Mouse (Mus musculus) limb, embryonic 13.5 days (tissue): ENCODE measurements around the gene P4htm. TPM values are rescaled to one million over a fixed set of nuclear protein-coding genes. Genes with fewer than 3 reads are reported as not detected.

Source experiments
- ATAC-seq: fragments of 200-750 bp; cut with Nextera tagmentation; 2 replicates; pipeline ENCODE4 v1.8.0; 2017; ENCODE audit warnings: low read depth, moderate number of reproducible peaks, moderate TSS enrichment; ENCODE audit not compliant: low FRiP score
- H3K27ac ChIP-seq: fragments of 300-500 bp; sonication (generic); 2 replicates; pipeline ENCODE4 v1.5.1; 2015; ENCODE audit warnings: inconsistent platforms, mild to moderate bottlenecking, moderate library complexity
- H3K27me3 ChIP-seq: fragments of 300-500 bp; sonication (generic); 2 replicates; pipeline ENCODE4 v1.6.1; 2015; ENCODE audit warnings: mild to moderate bottlenecking, inconsistent platforms
- H3K36me3 ChIP-seq: fragments of 300-500 bp; sonication (generic); 2 replicates; pipeline ENCODE4 v1.6.1; 2015; ENCODE audit warnings: inconsistent platforms, mild to moderate bottlenecking, moderate library complexity
- H3K4me1 ChIP-seq: fragments of 300-500 bp; sonication (generic); 2 replicates; pipeline ENCODE4 v1.6.1; 2015; ENCODE audit warnings: inconsistent platforms
- H3K4me2 ChIP-seq: fragments of 300-500 bp; sonication (generic); replicated peaks from 2 replicates; pipeline ENCODE4 v1.6.1; 2015; ENCODE audit warnings: inconsistent platforms, mild to moderate bottlenecking, moderate library complexity
- H3K4me3 ChIP-seq: fragments of 300-500 bp; sonication (generic); 2 replicates; pipeline ENCODE4 v1.5.1; 2015; ENCODE audit warnings: moderate library complexity, mild to moderate bottlenecking, inconsistent platforms
- H3K9ac ChIP-seq: fragments of 300-500 bp; sonication (generic); 2 replicates; pipeline ENCODE4 v1.6.1; 2015; ENCODE audit warnings: mild to moderate bottlenecking, inconsistent platforms
- H3K9me3 ChIP-seq: fragments of 300-500 bp; sonication (generic); 2 replicates; pipeline ENCODE4 v1.6.1; 2016; ENCODE audit warnings: inconsistent platforms
- WGBS: fragments of 180-500 bp; shearing (Covaris S2); methylation state at CpG from one replicate; pipeline ENCODE4 v1.1.7; 2015; 5-methylcytosine and 5-hydroxymethylcytosine counted together
- polyA plus RNA-seq: library from polyadenylated mRNA; unstranded; fragments of >200 nt; fragmentation: Nextera tagmentation; extraction: Ambion mirVana; gene quantifications from 2 replicates; pipeline ENCODE4 v1.2.1, GENCODE M21; 2015

P4htm gene
- 11.2 and 11.7 TPM in 2 replicates for polyA plus RNA-seq

DNA sequence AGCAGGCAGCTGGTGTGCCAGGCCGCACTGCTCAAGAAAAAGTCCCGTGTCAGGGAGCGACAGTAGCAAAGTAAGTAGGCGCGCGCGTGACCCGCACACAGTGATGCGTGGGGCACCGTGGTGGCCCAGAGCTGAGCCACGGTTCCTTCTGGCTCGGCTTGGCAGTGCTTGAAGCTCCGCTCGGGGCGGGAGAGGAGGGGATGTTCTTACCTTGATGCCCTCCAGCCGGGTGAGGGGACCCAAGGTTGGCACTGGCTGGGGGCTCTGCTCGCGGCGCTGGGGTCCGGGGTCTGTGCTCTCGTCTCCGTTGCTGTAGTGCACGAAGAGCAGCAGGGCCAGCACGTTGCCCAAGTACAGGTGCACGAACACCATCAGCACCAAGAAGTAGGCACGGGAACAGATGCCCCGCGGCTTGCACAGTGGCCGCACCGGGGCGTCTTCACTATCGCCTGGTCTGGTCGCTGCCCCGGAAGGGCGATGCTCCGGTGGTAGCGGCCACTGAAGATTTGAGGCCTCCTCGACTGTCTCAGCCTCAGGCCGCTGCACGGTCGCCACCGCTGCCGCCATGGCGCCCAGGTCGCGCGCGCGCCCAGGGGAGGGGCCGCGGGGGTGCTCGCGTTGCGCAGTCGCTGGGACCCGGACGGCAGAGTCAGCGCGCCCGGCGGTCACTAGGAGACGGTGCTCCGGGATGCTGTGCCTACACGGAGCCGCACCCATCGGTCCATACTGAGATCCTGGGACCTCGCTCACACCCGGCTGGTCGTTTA is at the start of gene P4htm:
P4htm (minus strand) TSS at position 670 of the 767 bp plus-strand sequence.
- H3K27ac ChIP-seq: no peak within 1 kb of the TSS
- WGBS: 3% methylated on average over 57 of the region's 69 CpGs
- H3K4me3 ChIP-seq: peak within 1 kb of the TSS; percentile 69
- no peaks in the 10 kb centered on the region for H3K9me3 ChIP-seq
- H3K4me2 ChIP-seq: peak within 1 kb of the TSS; percentile 90
- H3K9ac ChIP-seq: peak within 1 kb of the TSS; percentile 74
- peaks cover 12% of the 10 kb centered on the region; the same call in 1 of the 2 replicates for H3K4me1 ChIP-seq
- no peaks in the 10 kb centered on the region for H3K27me3 ChIP-seq
- H3K36me3 ChIP-seq: peaks cover 10% of the 10 kb centered on the region
- peak; percentile 73 for ATAC-seq

DNA sequence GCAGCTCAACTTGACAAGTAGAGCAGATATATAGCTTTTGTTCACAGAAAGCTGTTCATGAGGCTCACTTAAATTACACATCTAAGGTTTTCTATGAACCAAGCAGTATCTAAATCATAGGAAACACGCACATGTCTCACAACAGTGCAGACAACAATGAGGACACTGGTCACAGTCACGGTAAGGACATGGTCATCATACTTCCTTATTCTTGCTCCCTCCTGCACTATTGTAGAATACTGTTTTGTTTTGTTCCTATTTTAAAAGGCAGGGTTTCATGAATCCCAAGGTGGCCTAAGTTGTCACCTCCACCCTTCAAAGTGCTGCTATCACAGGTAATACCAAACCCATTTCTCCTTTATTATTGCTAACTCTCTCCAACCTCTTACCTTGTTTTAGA is 42.4 kb upstream of the P4htm start:
- H3K4me3 ChIP-seq: no peak overlapping the region
- H3K27me3 ChIP-seq: no peaks in the 10 kb centered on the region
- no peak overlapping the region for H3K27ac ChIP-seq
- 96% methylated on average over 2 of the region's 2 CpGs for WGBS
- no peak overlapping the region for H3K9ac ChIP-seq
- no peaks in the 10 kb centered on the region for H3K9me3 ChIP-seq
- H3K4me1 ChIP-seq: peaks cover 4% of the 10 kb centered on the region; the same call in 1 of the 2 replicates
- no peak overlapping the region for H3K4me2 ChIP-seq
- no peak for ATAC-seq
- H3K36me3 ChIP-seq: peaks cover 56% of the 10 kb centered on the region

DNA sequence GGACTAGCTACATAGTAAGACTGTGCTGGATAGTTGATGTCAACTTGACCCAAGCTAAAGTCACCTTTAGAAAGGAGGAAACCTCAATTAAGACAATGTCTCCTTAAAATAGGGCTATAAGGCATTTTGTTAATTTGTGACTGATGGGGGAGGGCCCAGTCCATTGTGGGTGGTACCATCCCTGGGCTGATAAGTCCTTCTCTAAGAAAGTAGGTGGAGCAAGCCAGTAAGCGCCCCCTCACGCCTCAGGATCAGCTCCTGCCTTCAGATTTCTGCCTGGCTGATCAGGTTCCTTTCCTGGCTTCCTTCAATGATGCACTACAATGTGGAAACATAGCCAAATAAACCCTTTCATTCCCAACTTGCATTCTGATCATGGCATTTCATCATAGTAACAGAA is 37.9 kb upstream of the P4htm start:
- H3K4me1 ChIP-seq: no peaks in the 10 kb centered on the region
- no peak overlapping the region for H3K4me2 ChIP-seq
- peaks cover 34% of the 10 kb centered on the region for H3K36me3 ChIP-seq
- H3K27ac ChIP-seq: no peak overlapping the region
- no peak overlapping the region for H3K9ac ChIP-seq
- no peaks in the 10 kb centered on the region for H3K9me3 ChIP-seq
- no peaks in the 10 kb centered on the region for H3K27me3 ChIP-seq
- no peak overlapping the region for H3K4me3 ChIP-seq
- no peak for ATAC-seq
- 82% methylated on average over 2 of the region's 2 CpGs for WGBS

DNA sequence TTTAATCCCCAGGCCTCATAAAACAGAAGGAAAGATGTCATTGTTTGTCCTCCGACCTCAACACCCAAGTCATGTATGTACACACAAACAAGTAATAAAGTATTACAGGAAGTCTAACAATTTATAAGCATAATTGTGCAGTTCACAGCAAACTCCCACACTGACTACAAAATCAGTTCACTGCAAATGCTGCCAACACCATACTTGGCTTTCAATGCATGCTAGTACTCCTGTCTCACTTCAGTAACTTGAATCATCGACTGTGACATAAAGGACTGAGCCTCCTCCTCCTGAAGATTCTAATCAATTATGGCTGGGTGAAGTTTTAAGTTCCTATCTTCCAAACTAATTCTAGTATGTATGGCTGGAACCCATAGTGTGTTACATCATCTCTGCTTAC is 36.4 kb upstream of the P4htm start:
- H3K4me1 ChIP-seq: no peaks in the 10 kb centered on the region
- H3K36me3 ChIP-seq: peaks cover 23% of the 10 kb centered on the region; the same call in 1 of the 2 replicates
- 88% methylated on average over 2 of the region's 2 CpGs for WGBS

DNA sequence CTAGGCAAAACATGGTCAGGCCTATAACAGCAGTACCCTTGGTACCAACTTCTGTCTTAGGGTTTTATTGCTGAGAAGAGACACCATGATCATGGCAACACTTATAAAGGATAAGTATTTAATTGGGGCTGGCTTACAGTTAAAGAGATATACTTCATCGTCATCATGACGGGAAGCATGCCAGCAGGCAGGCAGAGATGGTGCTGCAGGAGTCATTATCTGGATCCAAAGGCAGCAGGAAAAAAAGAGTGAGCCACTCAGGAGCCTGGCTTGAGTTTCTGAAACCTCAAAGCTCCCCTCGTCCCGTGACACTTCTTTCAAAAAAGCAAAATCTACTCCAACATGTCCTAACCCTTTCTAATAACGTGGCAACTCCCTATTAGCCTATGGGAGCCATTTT is 34.9 kb upstream of the P4htm start:
- H3K36me3 ChIP-seq: peaks cover 27% of the 10 kb centered on the region
- no peaks in the 10 kb centered on the region for H3K9me3 ChIP-seq
- H3K4me3 ChIP-seq: no peak overlapping the region
- ATAC-seq: no peak
- no peak overlapping the region for H3K9ac ChIP-seq
- no peak overlapping the region for H3K27ac ChIP-seq
- H3K4me2 ChIP-seq: no peak overlapping the region
- H3K4me1 ChIP-seq: no peaks in the 10 kb centered on the region
- WGBS: 93% methylated on average over 5 of the region's 5 CpGs
- no peaks in the 10 kb centered on the region for H3K27me3 ChIP-seq

More for the DNA sequence above, 36.4 kb upstream of the P4htm start:
- Histone ChIP-seq H3K4me3 (no peak overlapping the region), H3K9ac (no peak overlapping the region), H3K27me3 (no peaks in the 10 kb centered on the region), H3K9me3 (no peaks in the 10 kb centered on the region), H3K27ac (no peak overlapping the region), H3K4me2 (no peak overlapping the region)
- no peak for ATAC-seq

DNA sequence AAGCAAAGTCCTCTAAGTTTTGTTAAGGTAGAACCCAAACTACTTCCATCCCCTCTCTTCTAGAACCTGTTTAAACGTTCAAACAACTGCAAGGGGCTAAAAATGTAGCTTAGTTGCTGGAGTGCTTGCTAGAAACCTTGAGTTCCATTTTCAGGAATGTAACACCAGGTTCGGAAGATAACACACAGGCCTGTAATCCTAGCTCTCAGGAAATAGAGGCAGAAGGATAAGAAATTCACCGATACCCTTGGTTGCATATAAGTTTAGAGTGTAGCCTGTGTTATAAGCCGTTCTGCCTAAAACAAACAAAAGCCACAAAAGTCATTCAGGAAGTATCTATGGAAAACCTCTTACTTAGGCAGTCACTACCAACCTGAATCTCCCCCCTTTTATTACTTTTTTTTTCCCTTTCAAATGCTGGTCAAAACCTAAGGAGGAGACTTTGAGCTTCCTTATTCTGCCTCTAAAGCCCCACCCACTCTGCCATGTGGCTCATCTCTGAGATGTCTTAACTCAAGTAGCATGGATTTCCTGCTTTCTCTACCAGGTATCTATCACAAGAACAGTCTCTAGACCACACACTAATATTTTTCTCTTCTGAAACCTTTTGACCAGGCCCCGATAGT is 34.3 kb upstream of the P4htm start:
- Histone ChIP-seq H3K36me3 (peaks cover 27% of the 10 kb centered on the region), H3K27ac (no peak overlapping the region), H3K27me3 (no peaks in the 10 kb centered on the region), H3K4me1 (no peaks in the 10 kb centered on the region), H3K9ac (no peak overlapping the region), H3K4me2 (no peak overlapping the region), H3K9me3 (no peaks in the 10 kb centered on the region), H3K4me3 (no peak overlapping the region)
- 87% methylated on average over 5 of the region's 5 CpGs for WGBS
- ATAC-seq: no peak

DNA sequence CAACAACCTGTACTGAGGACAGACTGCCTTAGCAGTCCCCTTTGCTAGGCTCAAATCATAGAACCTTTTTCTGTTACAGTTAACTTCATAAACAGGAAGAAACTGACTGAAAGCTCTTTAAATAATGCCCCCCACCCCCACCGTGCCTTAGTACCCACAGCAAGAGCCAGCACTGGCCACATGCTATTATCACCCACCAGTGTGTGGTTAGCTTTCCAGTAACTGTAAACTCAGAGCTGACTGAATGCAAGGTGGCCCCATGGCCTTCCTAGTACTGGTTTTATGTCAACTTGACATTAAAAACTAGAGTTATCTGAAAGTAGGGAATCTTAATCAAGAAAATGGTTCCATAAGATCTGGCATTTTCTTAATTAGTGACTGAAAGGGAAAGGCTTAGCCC is 33.2 kb upstream of the P4htm start:
- ATAC-seq: no peak
- H3K9me3 ChIP-seq: no peaks in the 10 kb centered on the region
- H3K36me3 ChIP-seq: peaks cover 31% of the 10 kb centered on the region
- 83% methylated on average over 1 of the region's 1 CpGs for WGBS
- H3K4me1 ChIP-seq: no peaks in the 10 kb centered on the region
- H3K4me3 ChIP-seq: no peak overlapping the region
- no peaks in the 10 kb centered on the region for H3K27me3 ChIP-seq
- H3K27ac ChIP-seq: no peak overlapping the region
- H3K9ac ChIP-seq: no peak overlapping the region
- H3K4me2 ChIP-seq: no peak overlapping the region

DNA sequence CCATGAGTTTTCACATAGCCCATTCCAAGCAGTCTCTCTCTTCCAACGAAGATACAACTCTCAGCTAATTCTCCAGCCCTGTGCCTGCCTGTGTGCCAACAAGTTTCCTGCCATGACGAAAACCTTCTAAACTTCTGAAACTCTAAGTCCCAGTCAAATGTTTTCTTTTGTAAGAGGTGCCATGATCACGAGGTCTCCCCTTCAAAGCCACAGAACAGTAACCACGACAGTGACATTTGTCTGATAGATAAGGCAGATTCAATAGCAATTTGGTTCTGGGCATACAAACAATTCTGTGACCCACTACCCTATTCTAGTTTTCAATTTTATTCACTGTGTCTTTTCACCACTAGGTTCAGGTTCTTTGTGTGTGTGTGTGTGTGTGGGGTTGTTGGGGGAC is 30.7 kb upstream of the P4htm start:
- Histone ChIP-seq H3K27ac (no peak overlapping the region), H3K4me3 (no peak overlapping the region), H3K4me2 (no peak overlapping the region), H3K9me3 (no peaks in the 10 kb centered on the region), H3K27me3 (no peaks in the 10 kb centered on the region), H3K4me1 (no peaks in the 10 kb centered on the region), H3K36me3 (peaks cover 31% of the 10 kb centered on the region), H3K9ac (no peak overlapping the region)
- ATAC-seq: no peak
- 87% methylated on average over 4 of the region's 4 CpGs for WGBS

DNA sequence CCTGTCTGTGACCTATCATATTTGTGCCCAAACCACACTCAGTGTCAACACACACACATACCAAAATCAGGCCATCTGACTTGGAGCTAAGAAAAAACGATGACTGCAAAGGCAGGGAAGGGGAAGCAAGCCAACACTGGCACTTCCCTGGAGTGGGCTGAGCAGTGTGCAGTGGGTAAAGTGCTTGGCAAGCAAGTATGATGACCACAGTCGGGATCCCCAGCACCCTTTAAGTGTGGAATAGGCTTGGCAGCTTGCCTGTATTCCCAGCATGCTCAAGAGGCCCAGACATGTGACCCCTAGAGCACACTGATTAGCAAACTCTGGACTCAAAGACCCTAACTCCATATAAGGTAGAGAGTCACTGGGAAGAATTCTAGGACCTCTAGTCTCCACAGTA is 29.0 kb upstream of the P4htm start:
- Histone ChIP-seq H3K4me2 (no peak overlapping the region), H3K36me3 (peaks cover 34% of the 10 kb centered on the region), H3K27ac (no peak overlapping the region), H3K4me1 (no peaks in the 10 kb centered on the region), H3K4me3 (no peak overlapping the region), H3K27me3 (no peaks in the 10 kb centered on the region), H3K9me3 (no peaks in the 10 kb centered on the region), H3K9ac (no peak overlapping the region)
- no peak for ATAC-seq
- 83% methylated on average over 2 of the region's 2 CpGs for WGBS

DNA sequence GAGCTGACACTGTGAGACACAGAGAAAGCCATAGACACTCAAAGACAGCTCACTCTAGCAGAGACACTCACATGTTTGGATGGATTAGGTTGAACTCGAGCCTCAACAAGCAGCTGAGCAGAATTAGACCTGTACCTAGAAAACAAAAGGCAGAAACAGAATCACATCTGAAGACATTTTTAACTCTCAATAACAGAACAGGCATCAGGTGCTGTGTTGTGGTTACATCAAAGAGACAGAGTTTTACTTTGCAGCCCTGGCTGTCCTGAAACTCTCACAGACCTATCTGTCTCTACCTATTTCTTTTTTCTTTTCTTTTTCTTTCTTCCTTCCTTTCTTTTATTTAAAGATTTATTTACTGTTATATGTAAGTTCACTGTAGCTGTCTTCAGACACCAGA is 19.8 kb upstream of the P4htm start:
- H3K27ac ChIP-seq: no peak overlapping the region
- ATAC-seq: no peak
- no peak overlapping the region for H3K4me3 ChIP-seq
- WGBS: 93% methylated on average over 1 of the region's 1 CpGs
- no peak overlapping the region for H3K4me2 ChIP-seq
- no peaks in the 10 kb centered on the region for H3K4me1 ChIP-seq
- no peak overlapping the region for H3K9ac ChIP-seq
- H3K27me3 ChIP-seq: no peaks in the 10 kb centered on the region
- no peaks in the 10 kb centered on the region for H3K9me3 ChIP-seq
- H3K36me3 ChIP-seq: peaks cover 78% of the 10 kb centered on the region

DNA sequence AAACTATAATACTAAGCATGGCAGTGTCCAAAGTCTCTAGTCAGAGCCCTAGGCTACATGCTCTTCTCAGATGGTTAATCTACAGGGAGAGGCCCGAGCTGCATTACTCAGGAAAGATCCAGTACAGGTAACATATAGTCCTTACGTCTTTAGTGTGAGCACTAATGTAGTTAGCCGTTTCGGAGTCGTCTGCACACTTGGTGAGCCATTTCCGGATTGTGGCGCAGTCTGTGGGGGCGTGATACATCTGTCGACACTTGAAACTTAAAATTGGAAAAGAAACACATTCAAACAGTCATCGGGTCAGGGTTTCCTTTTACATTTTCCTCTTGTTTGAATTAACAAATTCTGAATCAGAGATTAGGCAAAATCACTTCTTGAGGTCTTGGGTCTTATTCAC is 14.0 kb upstream of the P4htm start:
- Histone ChIP-seq H3K27me3 (no peaks in the 10 kb centered on the region), H3K9me3 (no peaks in the 10 kb centered on the region), H3K36me3 (peaks cover 93% of the 10 kb centered on the region), H3K4me2 (no peak overlapping the region), H3K4me3 (no peak overlapping the region), H3K27ac (no peak overlapping the region), H3K9ac (no peak overlapping the region), H3K4me1 (no peaks in the 10 kb centered on the region)
- 93% methylated on average over 10 of the region's 10 CpGs for WGBS
- no peak for ATAC-seq

DNA sequence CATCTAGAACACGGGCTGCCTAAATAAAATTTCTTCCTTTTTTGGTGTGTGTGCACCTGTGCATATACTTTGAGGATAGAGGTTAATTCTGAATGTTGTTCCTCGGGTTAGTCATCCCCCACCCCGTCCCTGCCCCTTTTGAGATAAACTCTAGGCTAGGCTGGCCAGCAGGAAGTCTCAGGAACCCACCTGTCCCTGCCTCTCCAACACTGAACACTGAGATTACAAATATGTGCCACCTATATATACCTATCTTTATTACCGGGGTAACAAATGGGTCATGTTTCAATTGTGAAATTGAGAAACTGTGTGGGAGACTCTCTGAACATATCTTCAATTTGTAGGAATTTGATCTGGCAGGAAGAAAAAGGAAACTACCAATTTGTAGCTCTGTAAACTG is 11.4 kb upstream of the P4htm start:
- Histone ChIP-seq H3K9ac (no peak overlapping the region), H3K4me2 (no peak overlapping the region), H3K27me3 (no peaks in the 10 kb centered on the region), H3K27ac (no peak overlapping the region), H3K9me3 (no peaks in the 10 kb centered on the region), H3K4me3 (no peak overlapping the region), H3K4me1 (no peaks in the 10 kb centered on the region), H3K36me3 (peaks cover 95% of the 10 kb centered on the region)
- no peak for ATAC-seq
- WGBS: 92% methylated on average over 4 of the region's 4 CpGs
